Mouse (Mus musculus) embryonic fibroblast, embryonic 13.5 days (primary cell): ENCODE data around the gene Myoz2.

ENCODE experiments used
- CTCF ChIP-seq: IDR thresholded peaks from 2 replicates; pipeline ENCODE4 v1.5.1; 2011; ENCODE audit warnings: mild to moderate bottlenecking, control low read depth, low read length, moderate library complexity, borderline replicate concordance; ENCODE audit not compliant: insufficient read depth
- POLR2A ChIP-seq: IDR thresholded peaks from 2 replicates; pipeline ENCODE4 v1.6.1; 2011; ENCODE audit warnings: low read depth, mild to moderate bottlenecking, control low read depth, low read length, moderate library complexity

DNA sequence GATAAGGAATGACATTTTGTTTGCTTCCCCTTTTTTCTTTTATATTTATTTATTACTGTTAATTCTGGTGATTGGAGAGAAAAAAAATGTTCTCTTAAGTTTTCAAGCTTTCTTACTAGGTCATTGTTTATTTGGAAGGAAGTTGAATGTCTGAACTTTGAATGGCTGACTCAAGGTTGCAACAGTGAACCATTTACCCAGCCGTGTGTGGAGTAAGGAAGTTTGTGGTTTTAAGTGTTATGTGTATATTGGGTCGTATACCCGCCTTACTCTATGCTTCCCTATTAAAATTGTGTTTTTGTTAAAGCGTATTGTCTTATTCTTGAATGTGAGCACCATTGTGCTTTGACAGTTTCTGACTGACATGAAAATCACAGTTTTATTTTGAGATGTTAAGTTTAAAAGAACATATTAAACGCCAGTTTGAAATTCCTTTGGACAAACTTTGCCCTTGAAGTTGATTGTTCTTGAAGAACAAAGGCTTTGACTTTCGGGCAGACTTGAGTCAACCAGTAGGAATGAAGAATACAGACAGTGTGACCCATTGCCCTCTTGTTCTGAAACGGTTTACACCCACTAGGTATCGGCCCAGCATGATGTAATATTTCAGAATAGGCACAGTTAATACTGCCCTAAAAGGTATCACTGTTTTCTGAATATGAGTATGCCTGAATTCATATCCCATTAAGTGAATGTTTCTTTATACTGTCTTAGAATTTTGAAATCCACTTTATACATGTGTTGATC is 18.6 kb upstream of the Myoz2 start:
- TF ChIP-seq CTCF (no peak), POLR2A (no peak)
